Mouse (Mus musculus): Measurements from ENCODE around the gene Gramd1b. TPM values are rescaled to one million over a fixed set of nuclear protein-coding genes. Genes with fewer than 3 reads are reported as not detected.

Gene Gramd1b
- polyA plus RNA-seq, 1 experiment = not detected

DNA sequence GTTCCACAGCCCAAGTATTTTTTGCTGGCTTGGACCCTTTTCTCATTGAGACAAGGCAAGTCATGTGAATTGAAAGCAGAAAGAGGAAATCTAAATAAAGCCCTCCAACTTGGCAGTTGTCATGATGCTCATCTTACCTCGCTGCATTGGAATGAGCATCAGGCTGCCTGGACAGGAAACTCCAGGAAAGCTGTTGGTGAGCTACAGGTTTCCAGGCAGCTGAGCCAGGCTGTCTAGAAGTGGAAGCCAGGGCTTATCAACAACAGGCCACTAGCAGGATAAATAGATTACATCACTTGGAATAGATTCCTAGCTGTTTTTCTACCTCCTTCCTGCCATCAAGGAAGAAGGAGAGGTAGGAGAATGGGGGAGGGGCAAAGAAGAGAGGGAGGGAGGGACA lies 282.1 kb downstream of the Gramd1b start:
- TF ChIP-seq GATA1 (IDR thresholded peaks at IDR 0.05; ENCODE audit: low read length) = no peak

DNA sequence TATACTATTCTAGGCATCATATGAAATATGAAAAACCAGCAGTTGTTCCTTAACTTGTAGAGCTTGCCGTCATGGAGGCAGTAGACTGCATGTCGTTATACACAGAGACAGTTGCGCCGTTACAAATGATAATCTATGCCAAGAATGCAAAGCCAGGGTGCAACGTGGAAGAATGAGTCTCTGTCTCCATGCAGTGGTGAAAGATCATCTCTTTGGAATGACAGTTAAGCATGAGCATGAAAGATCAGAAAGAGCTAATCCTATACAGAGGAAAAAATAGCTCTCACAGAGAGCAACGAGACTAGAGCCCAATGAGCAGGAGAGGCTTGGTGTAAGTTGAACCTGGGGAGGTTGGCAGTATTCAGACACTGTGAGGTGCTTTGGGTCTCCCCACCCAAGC lies 284.5 kb downstream of the Gramd1b start:
- no peak for TF ChIP-seq GATA1 (IDR thresholded peaks at IDR 0.05; ENCODE audit: low read length)

GRCm38 (mm10) chr9:40245974-40246665 lies 285.1 kb downstream of the Gramd1b start:
- no peak for TF ChIP-seq GATA1 (IDR thresholded peaks at IDR 0.05; ENCODE audit: low read length)

GRCm38 (mm10) chr9:40245466-40245865 lies 285.7 kb downstream of the Gramd1b start:
- TF ChIP-seq GATA1 (IDR thresholded peaks at IDR 0.05; ENCODE audit: low read length) = no peak

Other genes starting within 250 kb of the Gramd1b start
- not detected in 2 replicates for gene Gm21915, start 139.2 kb upstream of the Gramd1b start, polyA plus RNA-seq (2012)
- gene Clmp, start 154.6 kb upstream of the Gramd1b start, polyA plus RNA-seq (2012) = not detected in 2 replicates

Measured in G1E-ER4 (cell line).